Mouse (Mus musculus) brain, adult 10 weeks (tissue): Measurements from ENCODE around the gene Gm5930. TPM values are rescaled to one million over a fixed set of nuclear protein-coding genes. Genes with fewer than 3 reads are reported as not detected.

ENCODE experiments used
- polyA plus RNA-seq: library from polyadenylated mRNA; stranded (reverse); fragments of 350-450 nt; fragmentation: Illumina TruSeq; extraction: RNeasy Lipid Tissue Mini Kit (QIAGEN cat#74804); gene quantifications from one replicate; pipeline ENCODE4 v1.2.3, GENCODE M21; 2015; ENCODE audit warnings: low read depth, low replicate concordance

Gene Gm5930
- polyA plus RNA-seq: not detected

GRCm38 (mm10) chr14:44338484-44338883, at the start of gene Gm5930:
Gene Gm5930 (minus strand): TSS chr14:44338584.

GRCm38 (mm10) chr14:44365057-44365456, 26.7 kb upstream of the Gm5930 start, which contains the start of gene Gm8229:
Gene Gm8229 (plus strand): TSS chr14:44365357.

GRCm38 (mm10) chr14:44285280-44285679, 53.1 kb downstream of the Gm5930 start, which contains the start of gene Gm8220:
Gene Gm8220 (plus strand): TSS chr14:44285580.

Other genes starting within 250 kb of the Gm5930 start
- gene Ear2, start 235.9 kb downstream of the Gm5930 start, polyA plus RNA-seq: not detected
- gene Gm3327, start 214.7 kb downstream of the Gm5930 start, polyA plus RNA-seq: not detected
- gene Gm8212, start 140.9 kb downstream of the Gm5930 start, polyA plus RNA-seq: not detected
- gene 4930503E14Rik, start 125.3 kb downstream of the Gm5930 start, polyA plus RNA-seq: not detected
- gene Gm8220, start 53.0 kb downstream of the Gm5930 start, polyA plus RNA-seq: not detected
- not detected for gene Gm8229, start 26.8 kb upstream of the Gm5930 start, polyA plus RNA-seq
- not detected for gene Gm3371, start 72.1 kb upstream of the Gm5930 start, polyA plus RNA-seq
- gene Gm8232, start 95.1 kb upstream of the Gm5930 start, polyA plus RNA-seq: not detected
- gene BC061237, start 153.9 kb upstream of the Gm5930 start, polyA plus RNA-seq: not detected
- gene Gm17093, start 179.7 kb upstream of the Gm5930 start, polyA plus RNA-seq: not detected
- gene Gm8247, start 244.6 kb upstream of the Gm5930 start, polyA plus RNA-seq: not detected